Mouse (Mus musculus): Measurements from ENCODE around the gene Gm28539. TPM values are rescaled to one million over a fixed set of nuclear protein-coding genes. Genes with fewer than 3 reads are reported as not detected.

Gene Gm28539
- not detected in 2 replicates for polyA plus RNA-seq (2014; fragmentation: Nextera tagmentation; extraction: Ambion mirVana)

DNA sequence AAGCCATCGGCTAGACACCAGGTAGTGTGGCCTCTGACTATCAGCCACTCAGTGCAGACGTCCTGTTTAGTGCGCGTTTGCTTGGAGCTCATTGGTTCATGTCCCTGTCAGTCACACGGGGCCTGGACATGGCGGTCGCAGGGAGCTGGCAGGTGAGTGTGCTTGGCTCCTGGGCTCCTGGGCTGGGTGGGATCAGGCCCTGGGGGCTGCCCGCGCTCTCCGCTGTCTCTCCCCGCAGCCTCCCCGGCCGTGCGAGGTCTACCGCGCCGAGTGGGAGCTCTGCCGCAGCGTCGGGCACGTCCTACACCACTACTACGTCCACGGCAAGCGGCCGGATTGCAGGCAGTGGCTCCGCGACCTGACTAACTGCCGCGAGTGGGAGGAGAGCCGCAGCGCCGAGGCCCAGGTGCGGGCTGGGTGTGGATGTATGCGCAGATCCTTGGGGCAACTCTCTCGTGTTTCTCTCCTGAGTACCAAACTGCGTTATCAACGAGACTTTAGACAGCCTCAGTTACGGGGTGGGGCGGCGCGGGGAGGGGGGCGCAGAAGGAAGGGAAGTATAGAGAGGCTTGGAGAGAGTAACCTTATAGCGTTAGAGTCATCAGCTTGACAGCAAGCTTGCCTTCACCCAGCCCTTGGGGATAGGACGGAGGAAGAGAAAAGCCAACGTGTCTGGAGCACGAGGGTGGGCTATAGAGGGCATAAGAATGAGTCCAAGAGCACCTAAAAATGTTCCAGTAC is at the start of gene Gm28539, which contains the start of gene 2510002D24Rik:
Gm28539 (plus strand) TSS at position 117 of the 741 bp plus-strand sequence.
2510002D24Rik (plus strand) TSS at position 111 of the 741 bp plus-strand sequence.
- WGBS: under 1% methylated on average over 46 of the region's 46 CpGs
- Histone ChIP-seq H3K4me3 (ENCODE audit: low read depth, low read length) (peak within 1 kb of the TSS; percentile 78), H3K27ac (ENCODE audit: low read length) (peak within 1 kb of the TSS; percentile 74), H3K9ac (replicated peaks; ENCODE audit: low read depth, low read length) (peak within 1 kb of the TSS; percentile 81), H3K27me3 (ENCODE audit: control insufficient read depth, insufficient read depth, low read length) (no peaks in the 10 kb centered on the region), H3K4me2 (replicated peaks; ENCODE audit: low read depth, low read length) (peak within 1 kb of the TSS; percentile 78), H3K4me1 (ENCODE audit: control insufficient read depth, insufficient read depth, low read length) (no peaks in the 10 kb centered on the region), H3K36me3 (ENCODE audit: control insufficient read depth, insufficient read depth, low read length) (peaks cover 20% of the 10 kb centered on the region), H3K9me3 (ENCODE audit: control insufficient read depth, low read depth, low read length) (no peaks in the 10 kb centered on the region)
- ATAC-seq (ENCODE audit: insufficient number of reproducible peaks, insufficient read depth, low FRiP score, low read depth): peak; percentile 95

DNA sequence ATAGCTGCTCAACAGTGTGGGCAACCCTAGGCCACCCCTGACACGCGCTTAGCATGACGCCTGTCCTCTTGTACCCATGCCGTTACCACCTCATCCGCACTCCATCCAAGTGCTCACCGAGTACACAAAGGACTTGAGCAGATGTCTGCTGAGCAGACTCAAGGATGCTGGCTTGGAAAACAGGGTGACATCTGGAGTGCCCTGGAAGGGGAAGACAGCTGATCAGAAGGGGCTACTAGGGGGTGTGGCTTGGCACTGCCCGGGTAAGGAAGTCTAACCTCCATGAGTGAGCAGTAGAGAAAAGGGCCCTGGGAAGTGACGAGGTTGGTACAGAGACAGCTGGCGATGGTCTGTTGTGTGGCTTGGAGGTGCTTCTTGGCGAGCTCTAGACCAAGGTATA is 49.7 kb upstream of the Gm28539 start:
- no peak for ATAC-seq (ENCODE audit: insufficient number of reproducible peaks, insufficient read depth, low FRiP score, low read depth)
- Histone ChIP-seq H3K4me1 (ENCODE audit: control insufficient read depth, insufficient read depth, low read length) (no peaks in the 10 kb centered on the region), H3K4me2 (replicated peaks; ENCODE audit: low read depth, low read length) (no peak overlapping the region), H3K4me3 (ENCODE audit: low read depth, low read length) (no peak overlapping the region), H3K27ac (ENCODE audit: low read length) (no peak overlapping the region), H3K9me3 (ENCODE audit: control insufficient read depth, low read depth, low read length) (no peaks in the 10 kb centered on the region), H3K36me3 (ENCODE audit: control insufficient read depth, insufficient read depth, low read length) (peaks cover 31% of the 10 kb centered on the region), H3K27me3 (ENCODE audit: control insufficient read depth, insufficient read depth, low read length) (no peaks in the 10 kb centered on the region), H3K9ac (replicated peaks; ENCODE audit: low read depth, low read length) (no peak overlapping the region)
- 92% methylated on average over 10 of the region's 10 CpGs for WGBS

DNA sequence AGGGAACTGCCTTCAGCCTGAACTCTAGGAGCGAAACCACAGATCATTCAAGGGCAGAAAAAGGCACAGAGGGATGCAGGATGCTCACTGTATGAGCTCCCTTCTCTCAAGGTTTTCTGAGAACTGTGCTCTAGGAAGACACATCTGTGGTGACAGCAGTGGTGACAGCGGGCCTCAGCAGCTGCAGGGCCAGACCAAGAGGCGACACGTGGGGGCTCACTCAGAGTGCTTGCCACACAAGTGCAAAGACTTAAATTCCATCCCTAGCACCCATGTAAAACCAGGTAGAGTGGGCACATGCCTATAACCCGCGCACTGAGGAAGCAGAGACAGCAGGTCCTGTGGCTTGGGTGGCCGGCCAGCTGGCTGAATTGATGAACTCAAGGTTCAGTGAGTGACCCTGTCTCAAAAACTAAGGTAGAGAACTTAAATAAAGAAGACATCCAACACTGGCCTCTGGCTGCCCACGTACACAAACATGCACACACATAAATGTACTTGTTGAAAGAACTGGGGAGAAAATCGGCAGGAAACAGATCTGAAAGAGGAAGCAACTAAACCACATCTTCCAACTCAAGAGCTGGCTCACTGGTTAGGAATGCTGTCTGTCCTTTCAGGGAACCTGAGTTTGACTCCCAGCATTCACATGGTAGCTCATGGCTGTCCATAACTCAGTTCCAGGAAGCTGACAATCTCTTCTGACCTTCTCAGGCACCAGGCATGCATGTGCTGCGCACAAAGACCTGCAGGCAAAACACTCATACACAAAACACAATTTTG is 47.6 kb upstream of the Gm28539 start:
- WGBS: 85% methylated on average over 10 of the region's 10 CpGs
- H3K27me3 ChIP-seq (ENCODE audit: control insufficient read depth, insufficient read depth, low read length): no peaks in the 10 kb centered on the region
- no peak overlapping the region for H3K27ac ChIP-seq (ENCODE audit: low read length)
- H3K9ac ChIP-seq (replicated peaks; ENCODE audit: low read depth, low read length): no peak overlapping the region
- H3K4me2 ChIP-seq (replicated peaks; ENCODE audit: low read depth, low read length): no peak overlapping the region
- no peak for ATAC-seq (ENCODE audit: insufficient number of reproducible peaks, insufficient read depth, low FRiP score, low read depth)
- H3K4me3 ChIP-seq (ENCODE audit: low read depth, low read length): no peak overlapping the region
- H3K9me3 ChIP-seq (ENCODE audit: control insufficient read depth, low read depth, low read length): no peaks in the 10 kb centered on the region
- peaks cover 28% of the 10 kb centered on the region for H3K36me3 ChIP-seq (ENCODE audit: control insufficient read depth, insufficient read depth, low read length)
- no peaks in the 10 kb centered on the region for H3K4me1 ChIP-seq (ENCODE audit: control insufficient read depth, insufficient read depth, low read length)

DNA sequence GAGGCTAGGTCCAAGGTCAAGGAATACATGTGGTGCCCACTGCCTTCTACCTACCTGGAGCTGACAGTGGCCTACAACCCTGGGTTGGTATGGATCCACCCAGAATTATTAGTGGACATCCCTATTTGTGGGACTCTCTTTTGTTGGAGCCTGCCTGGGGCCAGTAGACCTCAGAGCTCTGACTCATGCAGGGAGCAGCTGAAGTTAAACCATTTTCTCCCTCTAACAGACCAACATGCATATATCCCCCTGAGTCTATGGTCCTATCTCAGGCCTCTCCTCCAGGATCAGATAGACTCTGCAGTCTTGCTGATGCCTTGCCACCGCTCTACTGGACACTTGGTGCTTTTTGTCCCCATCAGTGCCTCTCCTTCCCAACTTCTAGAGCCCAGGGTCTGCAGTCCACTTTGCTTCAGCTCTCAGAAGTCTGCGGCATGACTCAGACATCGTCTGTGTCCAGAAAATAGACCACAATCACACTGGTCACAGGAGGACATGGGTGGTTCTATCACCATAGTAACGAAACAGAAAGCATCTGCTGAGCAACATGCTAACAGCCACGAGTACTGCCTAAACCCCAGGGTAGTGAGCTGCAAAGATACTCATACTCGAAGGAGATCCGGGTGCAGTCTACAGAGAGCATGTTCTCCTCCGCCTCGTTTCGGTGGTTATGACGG is 41.0 kb upstream of the Gm28539 start:
- Histone ChIP-seq H3K4me2 (replicated peaks; ENCODE audit: low read depth, low read length) (no peak overlapping the region), H3K4me1 (ENCODE audit: control insufficient read depth, insufficient read depth, low read length) (no peaks in the 10 kb centered on the region), H3K9me3 (ENCODE audit: control insufficient read depth, low read depth, low read length) (no peaks in the 10 kb centered on the region), H3K27ac (ENCODE audit: low read length) (no peak overlapping the region), H3K9ac (replicated peaks; ENCODE audit: low read depth, low read length) (no peak overlapping the region), H3K27me3 (ENCODE audit: control insufficient read depth, insufficient read depth, low read length) (no peaks in the 10 kb centered on the region), H3K36me3 (ENCODE audit: control insufficient read depth, insufficient read depth, low read length) (peaks cover 43% of the 10 kb centered on the region), H3K4me3 (ENCODE audit: low read depth, low read length) (no peak overlapping the region)
- no peak for ATAC-seq (ENCODE audit: insufficient number of reproducible peaks, insufficient read depth, low FRiP score, low read depth)
- WGBS: 92% methylated on average over 11 of the region's 11 CpGs

DNA sequence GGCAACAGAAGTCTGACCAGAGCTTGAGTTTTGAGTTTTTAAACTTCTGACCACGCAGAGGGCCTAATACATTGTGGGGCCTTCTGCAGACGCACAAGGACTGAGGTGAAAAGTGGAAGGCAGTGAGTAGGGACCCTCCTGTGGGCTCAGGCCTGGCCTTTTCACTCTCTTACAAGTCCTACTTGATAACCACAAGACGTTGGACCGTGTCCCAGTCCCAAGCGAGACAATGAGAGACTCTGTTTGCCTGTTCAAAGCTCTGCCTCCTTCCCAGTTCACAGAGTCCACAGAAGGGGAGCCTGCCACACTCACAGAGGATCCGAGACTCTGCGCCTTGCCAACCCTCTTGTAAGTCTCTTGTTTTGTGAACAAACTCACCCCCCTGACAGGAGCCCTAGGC is 39.7 kb upstream of the Gm28539 start:
- Histone ChIP-seq H3K4me3 (ENCODE audit: low read depth, low read length) (no peak overlapping the region), H3K27ac (ENCODE audit: low read length) (no peak overlapping the region), H3K9me3 (ENCODE audit: control insufficient read depth, low read depth, low read length) (no peaks in the 10 kb centered on the region), H3K27me3 (ENCODE audit: control insufficient read depth, insufficient read depth, low read length) (no peaks in the 10 kb centered on the region), H3K36me3 (ENCODE audit: control insufficient read depth, insufficient read depth, low read length) (peaks cover 48% of the 10 kb centered on the region), H3K4me2 (replicated peaks; ENCODE audit: low read depth, low read length) (no peak overlapping the region), H3K9ac (replicated peaks; ENCODE audit: low read depth, low read length) (no peak overlapping the region), H3K4me1 (ENCODE audit: control insufficient read depth, insufficient read depth, low read length) (no peaks in the 10 kb centered on the region)
- WGBS: 89% methylated on average over 7 of the region's 7 CpGs
- no peak for ATAC-seq (ENCODE audit: insufficient number of reproducible peaks, insufficient read depth, low FRiP score, low read depth)

DNA sequence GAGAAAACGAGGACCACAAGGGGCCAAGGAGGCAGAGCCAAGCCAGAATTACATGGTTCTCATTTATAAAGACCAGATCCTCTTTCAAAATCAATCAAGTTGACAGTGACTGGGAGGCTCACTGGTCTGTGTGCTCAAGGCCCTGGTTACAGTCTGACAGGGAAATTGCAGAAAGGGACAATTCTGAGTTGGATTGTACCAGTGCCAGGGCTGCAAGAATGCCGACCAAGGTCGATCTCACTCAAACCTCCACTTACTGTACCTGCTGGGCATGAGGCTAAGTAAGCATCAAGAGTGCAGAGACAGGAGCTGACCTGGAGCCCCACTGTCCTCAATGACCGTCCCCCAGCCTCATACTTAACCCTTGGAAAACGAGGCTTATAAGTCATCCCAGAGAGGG is 38.2 kb upstream of the Gm28539 start:
- no peaks in the 10 kb centered on the region for H3K27me3 ChIP-seq (ENCODE audit: control insufficient read depth, insufficient read depth, low read length)
- ATAC-seq (ENCODE audit: insufficient number of reproducible peaks, insufficient read depth, low FRiP score, low read depth): no peak
- WGBS: 89% methylated on average over 5 of the region's 5 CpGs
- peaks cover 46% of the 10 kb centered on the region for H3K36me3 ChIP-seq (ENCODE audit: control insufficient read depth, insufficient read depth, low read length)
- no peak overlapping the region for H3K9ac ChIP-seq (replicated peaks; ENCODE audit: low read depth, low read length)
- H3K27ac ChIP-seq (ENCODE audit: low read length): no peak overlapping the region
- H3K9me3 ChIP-seq (ENCODE audit: control insufficient read depth, low read depth, low read length): no peaks in the 10 kb centered on the region
- no peaks in the 10 kb centered on the region for H3K4me1 ChIP-seq (ENCODE audit: control insufficient read depth, insufficient read depth, low read length)
- H3K4me3 ChIP-seq (ENCODE audit: low read depth, low read length): no peak overlapping the region
- H3K4me2 ChIP-seq (replicated peaks; ENCODE audit: low read depth, low read length): no peak overlapping the region

DNA sequence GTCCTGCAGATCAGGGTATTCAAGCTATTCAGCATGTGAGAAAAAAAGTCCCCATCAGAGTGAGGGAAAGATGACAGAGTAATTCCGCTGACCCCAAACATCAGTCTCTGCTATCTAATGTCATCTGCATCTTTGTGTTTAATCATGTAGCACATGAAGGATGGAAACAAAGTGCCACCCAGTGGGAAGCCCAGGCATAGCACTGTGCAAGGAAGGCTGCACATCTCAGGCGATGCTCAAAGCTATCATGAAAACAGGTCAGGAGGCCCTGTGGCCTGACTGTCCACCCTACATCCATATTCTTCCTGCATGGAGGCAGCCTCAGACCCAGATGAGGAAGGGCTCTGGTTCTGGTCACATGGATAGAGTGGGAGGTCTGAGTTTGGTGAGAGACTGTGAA is 37.5 kb upstream of the Gm28539 start:
- H3K9me3 ChIP-seq (ENCODE audit: control insufficient read depth, low read depth, low read length): no peaks in the 10 kb centered on the region
- H3K27me3 ChIP-seq (ENCODE audit: control insufficient read depth, insufficient read depth, low read length): no peaks in the 10 kb centered on the region
- H3K4me3 ChIP-seq (ENCODE audit: low read depth, low read length): no peak overlapping the region
- no peaks in the 10 kb centered on the region for H3K4me1 ChIP-seq (ENCODE audit: control insufficient read depth, insufficient read depth, low read length)
- H3K4me2 ChIP-seq (replicated peaks; ENCODE audit: low read depth, low read length): no peak overlapping the region
- no peak for ATAC-seq (ENCODE audit: insufficient number of reproducible peaks, insufficient read depth, low FRiP score, low read depth)
- no peak overlapping the region for H3K27ac ChIP-seq (ENCODE audit: low read length)
- 82% methylated on average over 2 of the region's 2 CpGs for WGBS
- peaks cover 43% of the 10 kb centered on the region for H3K36me3 ChIP-seq (ENCODE audit: control insufficient read depth, insufficient read depth, low read length)
- H3K9ac ChIP-seq (replicated peaks; ENCODE audit: low read depth, low read length): no peak overlapping the region

DNA sequence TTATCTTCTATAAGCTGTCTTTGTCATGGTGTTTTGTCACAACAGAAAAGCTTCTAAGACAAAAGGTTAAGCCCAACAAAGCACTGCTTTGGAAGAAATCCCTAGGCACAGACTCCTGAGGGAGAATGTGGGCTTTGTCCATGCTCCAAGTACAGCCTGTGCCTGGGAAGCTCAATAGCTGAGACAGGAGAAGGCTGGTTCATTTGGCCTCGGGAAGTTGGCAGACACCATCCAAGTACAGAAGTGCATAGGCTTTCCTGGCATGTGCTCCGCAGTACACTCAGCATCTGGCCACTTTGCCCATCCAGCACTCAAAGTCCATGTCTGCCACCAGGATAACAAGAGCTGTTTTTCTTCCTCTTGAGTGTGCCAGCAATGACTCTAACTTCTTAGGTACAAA is 30.6 kb upstream of the Gm28539 start:
- Histone ChIP-seq H3K9me3 (ENCODE audit: control insufficient read depth, low read depth, low read length) (no peaks in the 10 kb centered on the region), H3K4me1 (ENCODE audit: control insufficient read depth, insufficient read depth, low read length) (no peaks in the 10 kb centered on the region), H3K4me2 (replicated peaks; ENCODE audit: low read depth, low read length) (no peak overlapping the region), H3K9ac (replicated peaks; ENCODE audit: low read depth, low read length) (no peak overlapping the region), H3K27ac (ENCODE audit: low read length) (no peak overlapping the region), H3K4me3 (ENCODE audit: low read depth, low read length) (no peak overlapping the region), H3K27me3 (ENCODE audit: control insufficient read depth, insufficient read depth, low read length) (no peaks in the 10 kb centered on the region), H3K36me3 (ENCODE audit: control insufficient read depth, insufficient read depth, low read length) (peaks cover 20% of the 10 kb centered on the region)
- 90% methylated on average over 2 of the region's 2 CpGs for WGBS
- ATAC-seq (ENCODE audit: insufficient number of reproducible peaks, insufficient read depth, low FRiP score, low read depth): no peak
